Mouse (Mus musculus) lung, postnatal 0 days (tissue): ENCODE measurements at regions not wholly inside any gene's neighbourhood (a gene's known extent, or its start where the extent isn't known, plus 50 kb on each side); places are given as distances from the start of the nearest gene placed in this dataset.

Experiments used
- ATAC-seq: fragments of 200-750 bp; cut with Nextera tagmentation; 2 replicates; pipeline ENCODE4 v1.8.0; 2017; ENCODE audit warnings: moderate library complexity
- DNase-seq: peaks from one replicate; pipeline ENCODE4 v3.0.0-alpha.2; 2016; ENCODE audit warnings: low spot score
- H3K27ac ChIP-seq: fragments of 300-500 bp; sonication (generic); 2 replicates; pipeline ENCODE4 v1.5.1; 2014; ENCODE audit warnings: antibody characterized with exemption, mild to moderate bottlenecking, low read length, mixed read lengths
- H3K27me3 ChIP-seq: fragments of 300-500 bp; sonication (generic); replicated peaks from 2 replicates; pipeline ENCODE4 v1.6.1; 2014; ENCODE audit warnings: low read length, mixed read lengths; ENCODE audit not compliant: insufficient read depth
- H3K36me3 ChIP-seq: fragments of 300-500 bp; sonication (generic); 2 replicates; pipeline ENCODE4 v1.6.1; 2014; ENCODE audit warnings: low read length, mixed read lengths; ENCODE audit not compliant: insufficient read depth
- H3K4me1 ChIP-seq: fragments of 300-500 bp; sonication (generic); 2 replicates; pipeline ENCODE4 v1.6.1; 2014; ENCODE audit warnings: antibody characterized with exemption, low read depth, low read length, mixed read lengths; ENCODE audit not compliant: insufficient read depth
- H3K4me2 ChIP-seq: fragments of 300-500 bp; sonication (generic); replicated peaks from 2 replicates; pipeline ENCODE4 v1.6.1; 2014; ENCODE audit warnings: low read depth, mild to moderate bottlenecking, low read length, moderate library complexity, mixed read lengths
- H3K4me3 ChIP-seq: fragments of 300-500 bp; sonication (generic); 2 replicates; pipeline ENCODE4 v1.5.1; 2014; ENCODE audit warnings: low read depth, low read length
- H3K9ac ChIP-seq: fragments of 300-500 bp; sonication (generic); replicated peaks from 2 replicates; pipeline ENCODE4 v1.6.1; 2014; ENCODE audit warnings: low read depth, mild to moderate bottlenecking
- H3K9me3 ChIP-seq: fragments of 300-500 bp; sonication (generic); 2 replicates; pipeline ENCODE4 v1.6.1; 2016; ENCODE audit warnings: low read length, mixed read lengths
- CTCF ChIP-seq: IDR thresholded peaks from 2 replicates; pipeline ENCODE4 v1.5.1; 2016; ENCODE audit warnings: antibody characterized with exemption, mild to moderate bottlenecking
- EP300 ChIP-seq: IDR thresholded peaks from 2 replicates; pipeline ENCODE4 v1.6.1; 2016; ENCODE audit warnings: antibody characterized with exemption, mild to moderate bottlenecking, control low read depth
- WGBS: fragments of 180-500 bp; shearing (Covaris S2); extraction: QIAGEN DNeasy Blood & Tissue Kit; methylation state at CpG from one replicate; pipeline ENCODE4 v1.1.7; 2014; 5-methylcytosine and 5-hydroxymethylcytosine counted together

DNA sequence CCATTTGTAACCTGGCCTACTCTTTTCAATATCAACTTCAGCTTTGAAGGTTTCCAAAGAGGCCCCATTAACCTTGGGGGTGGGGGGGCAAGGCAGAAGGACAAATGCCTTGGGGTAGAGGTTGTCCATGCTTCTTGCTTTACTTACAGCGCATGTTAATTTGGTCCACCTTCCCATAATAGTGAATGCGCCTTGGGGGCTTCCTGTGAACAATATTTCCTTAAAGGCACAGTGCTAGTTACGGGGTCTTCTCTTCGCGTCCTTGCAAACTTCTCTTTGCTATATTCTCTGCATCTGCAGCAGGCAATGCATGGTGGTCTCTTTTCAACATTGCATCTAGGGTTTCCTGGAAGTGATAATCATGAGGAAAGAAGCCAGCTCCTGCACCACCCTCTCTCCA lies 111.3 kb upstream of the Rtl1 start:
- Histone ChIP-seq H3K4me2 (no peak overlapping the region), H3K27me3 (no peaks in the 10 kb centered on the region), H3K4me3 (no peak overlapping the region), H3K9me3 (no peaks in the 10 kb centered on the region), H3K9ac (no peak overlapping the region), H3K27ac (no peak overlapping the region), H3K4me1 (no peaks in the 10 kb centered on the region), H3K36me3 (no peaks in the 10 kb centered on the region)
- no peak for ATAC-seq
- TF ChIP-seq CTCF = no peak
- TF ChIP-seq EP300 = no peak
- no peak for DNase-seq
- 92% methylated on average over 5 of the region's 5 CpGs for WGBS

DNA sequence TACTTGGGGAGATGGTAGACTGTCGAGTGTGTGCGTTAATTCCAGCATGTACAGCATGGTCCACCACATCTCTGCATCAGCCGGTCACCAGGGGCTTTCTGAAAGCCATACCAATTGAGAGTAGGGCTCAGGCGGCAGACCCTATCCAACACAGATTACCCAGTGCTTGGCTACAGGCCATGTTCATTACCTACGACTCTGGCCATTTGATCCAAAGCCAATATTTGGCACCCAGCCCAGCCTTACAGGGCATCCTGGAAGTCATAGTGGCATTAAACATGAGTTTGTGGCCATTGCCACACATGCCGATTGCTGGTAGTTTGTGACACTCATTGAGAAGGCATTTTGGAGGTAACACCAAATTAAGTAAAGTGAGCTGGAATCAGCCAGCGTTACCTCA lies 111.8 kb upstream of the Rtl1 start:
- ATAC-seq (no peak), DNase-seq (no peak)
- H3K9ac ChIP-seq = no peak overlapping the region
- H3K27ac ChIP-seq = no peak overlapping the region
- no peaks in the 10 kb centered on the region for H3K9me3 ChIP-seq
- H3K36me3 ChIP-seq = no peaks in the 10 kb centered on the region
- H3K4me2 ChIP-seq = no peak overlapping the region
- WGBS = 82% methylated on average over 7 of the region's 7 CpGs
- H3K27me3 ChIP-seq = no peaks in the 10 kb centered on the region
- TF ChIP-seq CTCF (no peak), EP300 (no peak)
- H3K4me3 ChIP-seq = no peak overlapping the region
- H3K4me1 ChIP-seq = no peaks in the 10 kb centered on the region

DNA sequence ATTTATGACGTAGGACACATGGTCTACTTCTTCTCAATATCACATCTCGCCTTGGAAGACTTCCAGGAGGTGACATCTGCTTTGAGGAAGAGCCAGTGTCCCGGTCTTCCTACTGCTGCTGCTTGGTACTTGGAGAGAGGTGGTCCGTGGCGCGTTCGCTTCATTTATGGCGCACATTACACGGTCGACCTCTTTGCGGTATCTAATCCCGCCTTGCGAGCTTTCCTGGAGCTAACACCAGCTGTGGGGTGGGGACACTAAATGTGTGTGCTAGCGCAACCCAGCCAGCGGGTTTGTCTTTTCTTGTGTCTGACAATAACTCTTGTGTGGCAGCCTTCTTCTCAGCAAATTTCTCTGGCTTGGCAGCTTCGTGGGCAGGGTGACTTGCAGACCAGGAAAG lies 112.3 kb upstream of the Rtl1 start:
- no peak overlapping the region for H3K9ac ChIP-seq
- TF ChIP-seq EP300 (no peak), CTCF (no peak)
- ATAC-seq = no peak
- no peak for DNase-seq
- no peaks in the 10 kb centered on the region for H3K36me3 ChIP-seq
- no peaks in the 10 kb centered on the region for H3K9me3 ChIP-seq
- no peaks in the 10 kb centered on the region for H3K4me1 ChIP-seq
- H3K4me2 ChIP-seq = no peak overlapping the region
- H3K27ac ChIP-seq = no peak overlapping the region
- H3K27me3 ChIP-seq = no peaks in the 10 kb centered on the region
- 89% methylated on average over 16 of the region's 16 CpGs for WGBS
- H3K4me3 ChIP-seq = no peak overlapping the region

DNA sequence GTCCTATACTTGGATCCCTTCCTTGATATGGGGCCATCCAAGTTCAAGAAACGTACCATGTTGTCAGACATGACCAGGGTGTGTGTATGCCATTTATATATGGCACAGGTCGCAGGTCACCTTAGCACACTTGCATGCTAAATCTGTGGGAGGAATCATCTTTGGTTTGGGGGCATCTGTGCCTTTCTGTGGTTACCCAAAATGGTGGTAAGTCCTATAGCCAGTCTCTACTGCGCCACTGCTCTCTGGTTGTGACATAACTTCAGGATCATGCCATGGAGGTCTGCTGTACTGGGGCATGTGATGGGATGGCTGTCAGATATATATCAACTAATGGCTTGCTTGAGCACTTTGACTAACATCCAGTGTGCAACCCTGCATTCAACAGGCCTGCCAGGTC lies 112.9 kb upstream of the Rtl1 start:
- no peaks in the 10 kb centered on the region for H3K9me3 ChIP-seq
- WGBS = 96% methylated on average over 3 of the region's 3 CpGs
- H3K4me2 ChIP-seq = no peak overlapping the region
- H3K36me3 ChIP-seq = no peaks in the 10 kb centered on the region
- H3K9ac ChIP-seq = no peak overlapping the region
- DNase-seq = no peak
- H3K4me1 ChIP-seq = no peaks in the 10 kb centered on the region
- no peaks in the 10 kb centered on the region for H3K27me3 ChIP-seq
- no peak for TF ChIP-seq EP300
- H3K27ac ChIP-seq = no peak overlapping the region
- no peak overlapping the region for H3K4me3 ChIP-seq
- ATAC-seq = no peak

GRCm38 (mm10) chr12:109714061-109714460 lies 113.9 kb upstream of the Rtl1 start:
- Histone ChIP-seq H3K4me3 (no peak overlapping the region), H3K4me2 (no peak overlapping the region), H3K27me3 (no peaks in the 10 kb centered on the region), H3K4me1 (no peaks in the 10 kb centered on the region), H3K9ac (no peak overlapping the region), H3K36me3 (no peaks in the 10 kb centered on the region), H3K27ac (no peak overlapping the region), H3K9me3 (no peaks in the 10 kb centered on the region)
- no peak for DNase-seq
- ATAC-seq = no peak
- no peak for TF ChIP-seq EP300
- no peak for TF ChIP-seq CTCF
- 98% methylated on average over 5 of the region's 5 CpGs for WGBS

DNA sequence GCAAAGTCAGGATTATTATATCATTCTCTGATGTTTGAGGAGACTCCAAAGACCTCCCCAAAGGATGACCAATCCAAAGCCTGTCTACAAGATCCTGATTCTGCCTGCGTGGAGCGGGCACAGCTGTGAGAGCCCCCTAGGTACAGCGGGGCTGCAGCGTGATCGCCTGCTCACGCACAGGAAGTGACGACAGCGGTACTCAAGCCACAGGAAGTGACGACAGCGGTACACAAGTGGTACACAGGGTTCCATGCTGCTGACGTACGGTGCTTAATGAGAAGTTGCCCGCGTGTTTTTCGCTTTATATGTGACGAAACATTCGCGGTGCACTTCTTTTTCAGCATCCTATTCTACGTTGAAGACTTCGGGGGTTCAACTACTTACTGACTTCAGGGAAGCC lies 116.9 kb upstream of the Rtl1 start:
- Histone ChIP-seq H3K27ac (no peak overlapping the region), H3K9me3 (no peaks in the 10 kb centered on the region), H3K4me3 (no peak overlapping the region), H3K4me2 (no peak overlapping the region), H3K9ac (no peak overlapping the region), H3K27me3 (no peaks in the 10 kb centered on the region), H3K4me1 (no peaks in the 10 kb centered on the region), H3K36me3 (no peaks in the 10 kb centered on the region)
- DNase-seq (no peak), ATAC-seq (no peak)
- TF ChIP-seq EP300 = no peak
- TF ChIP-seq CTCF = no peak
- 92% methylated on average over 20 of the region's 20 CpGs for WGBS

GRCm38 (mm10) chr12:109718036-109718435 lies 117.9 kb upstream of the Rtl1 start:
- Histone ChIP-seq H3K9ac (no peak overlapping the region), H3K27ac (no peak overlapping the region), H3K4me2 (no peak overlapping the region), H3K4me3 (no peak overlapping the region), H3K36me3 (no peaks in the 10 kb centered on the region), H3K9me3 (no peaks in the 10 kb centered on the region), H3K4me1 (no peaks in the 10 kb centered on the region), H3K27me3 (no peaks in the 10 kb centered on the region)
- ATAC-seq = no peak
- DNase-seq = no peak
- 90% methylated on average over 9 of the region's 9 CpGs for WGBS
- TF ChIP-seq EP300 = no peak
- TF ChIP-seq CTCF = no peak
